Mouse (Mus musculus) R1 (cell line): ENCODE results near the gene Golph3.

Source experiments
- DNase-seq: peaks from one replicate; pipeline ENCODE4 v3.0.0-alpha.2; 2018; ENCODE audit warnings: low read depth, low spot score

The Golph3 gene

GRCm38 (mm10) chr15:12380548-12380947, 59.3 kb downstream of the Golph3 start:
- peak; percentile 93 for DNase-seq

DNA sequence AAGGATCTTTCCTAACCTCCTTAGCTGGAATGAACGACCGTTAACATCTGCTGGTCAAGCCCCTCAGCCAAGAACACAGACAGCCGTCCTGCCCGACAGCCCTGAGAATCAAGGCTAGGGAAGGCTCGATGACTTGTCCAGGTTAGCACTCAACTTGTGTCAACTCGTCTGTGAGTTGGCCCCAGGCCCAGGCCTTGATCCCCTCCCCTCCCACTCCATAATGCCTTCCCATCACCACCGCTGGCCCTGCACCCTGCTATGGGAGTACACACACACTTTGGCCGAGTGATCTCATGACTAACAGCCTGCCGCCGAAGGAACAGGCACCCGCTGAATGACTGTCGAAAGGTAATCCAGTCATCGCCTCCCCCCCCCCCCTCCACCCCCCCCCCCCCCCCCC, 63.4 kb downstream of the Golph3 start:
- DNase-seq = no peak

DNA sequence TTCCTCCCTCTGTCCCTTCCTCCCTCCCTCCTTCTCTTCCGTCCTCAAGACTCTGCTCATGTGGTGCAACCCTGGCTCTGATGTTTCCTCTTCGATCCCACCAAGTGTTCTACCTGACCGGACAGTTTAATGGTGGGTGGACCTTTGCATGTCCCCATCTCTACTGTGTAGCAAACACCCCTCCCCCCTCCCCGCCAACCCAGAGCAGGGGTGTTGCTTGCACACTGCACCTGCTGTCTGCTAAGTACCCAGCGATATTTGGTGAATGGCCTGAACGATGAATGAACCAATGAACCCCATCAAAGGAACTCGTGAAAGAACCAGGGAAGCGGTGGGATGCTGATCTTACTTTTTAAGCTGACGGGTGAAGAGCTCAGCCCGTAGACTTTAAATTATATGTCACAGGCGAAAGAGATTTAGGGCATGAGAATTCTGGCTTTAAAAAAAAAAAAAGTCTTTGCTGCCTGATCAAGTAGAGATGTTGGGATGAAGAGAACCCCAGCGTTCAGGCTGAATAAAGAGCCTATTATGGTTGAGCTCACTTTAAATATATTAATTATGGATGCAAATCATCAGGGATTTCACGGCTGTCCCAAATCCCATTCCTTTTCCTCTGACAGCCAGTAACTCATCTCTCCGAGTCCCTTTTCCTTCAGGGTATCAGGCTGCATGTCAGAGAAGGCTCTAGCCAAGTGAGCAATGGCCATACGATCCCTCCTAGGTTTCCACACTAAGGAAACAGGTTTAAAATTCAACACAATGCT, 67.7 kb downstream of the Golph3 start:
- DNase-seq = no peak

DNA sequence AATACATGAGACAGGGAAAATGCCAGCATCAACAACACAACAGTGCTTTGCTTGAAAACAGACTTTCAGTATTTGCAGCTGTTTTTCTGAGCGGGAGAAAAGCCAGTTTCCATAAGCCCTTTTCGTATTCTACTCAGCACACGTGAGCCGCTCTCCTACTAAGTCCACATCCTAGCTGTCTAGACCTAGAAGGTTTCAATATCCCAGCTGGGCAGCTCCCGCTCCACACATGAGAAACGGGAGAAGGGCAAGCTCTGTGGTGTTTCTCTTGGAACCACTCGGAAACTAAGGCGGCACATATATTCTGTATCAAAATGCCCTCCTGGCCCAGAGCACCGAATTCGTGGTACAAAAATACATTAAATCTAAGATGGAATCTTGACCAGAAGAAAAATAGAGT, 73.5 kb downstream of the Golph3 start:
- no peak for DNase-seq

GRCm38 (mm10) chr15:12397032-12397431, 75.8 kb downstream of the Golph3 start:
- DNase-seq = no peak
